Mouse (Mus musculus) midbrain, embryonic 16.5 days (tissue): ENCODE data around the gene Fbxl15. TPM values are rescaled to one million over a fixed set of nuclear protein-coding genes. Genes with fewer than 3 reads are reported as not detected.
A peak's percentile ranks its signal among the peaks of the same experiment; 100 is the strongest.

Source experiments
- ATAC-seq: fragments of 200-750 bp; cut with Nextera tagmentation; 2 replicates; pipeline ENCODE4 v1.8.0; 2017; ENCODE audit warnings: moderate TSS enrichment
- H3K27ac ChIP-seq: fragments of 300-500 bp; sonication (generic); 2 replicates; pipeline ENCODE4 v1.5.1; 2014; ENCODE audit warnings: mild to moderate bottlenecking, low read length, mixed read lengths
- H3K27me3 ChIP-seq: fragments of 300-500 bp; sonication (generic); 2 replicates; pipeline ENCODE4 v1.6.1; 2014; ENCODE audit warnings: low read depth, low read length, mixed read lengths; ENCODE audit not compliant: control insufficient read depth, insufficient read depth
- H3K36me3 ChIP-seq: fragments of 300-500 bp; sonication (generic); 2 replicates; pipeline ENCODE4 v1.6.1; 2014; ENCODE audit warnings: mild to moderate bottlenecking, low read length, moderate library complexity, mixed read lengths; ENCODE audit not compliant: control insufficient read depth, insufficient read depth
- H3K4me1 ChIP-seq: fragments of 300-500 bp; sonication (generic); 2 replicates; pipeline ENCODE4 v1.6.1; 2014; ENCODE audit warnings: mild to moderate bottlenecking, low read length, mixed read lengths; ENCODE audit not compliant: control insufficient read depth, insufficient read depth
- H3K4me2 ChIP-seq: fragments of 300-500 bp; sonication (generic); 2 replicates; pipeline ENCODE4 v1.6.1; 2014; ENCODE audit warnings: mild to moderate bottlenecking, low read length, mixed read lengths
- H3K4me3 ChIP-seq: fragments of 300-500 bp; sonication (generic); 2 replicates; pipeline ENCODE4 v1.5.1; 2014; ENCODE audit warnings: low read depth, mild to moderate bottlenecking, low read length, moderate library complexity, mixed read lengths
- H3K9ac ChIP-seq: fragments of 300-500 bp; sonication (generic); 2 replicates; pipeline ENCODE4 v1.6.1; 2014; ENCODE audit warnings: low read depth, low read length, mixed read lengths
- H3K9me3 ChIP-seq: fragments of 300-500 bp; sonication (generic); replicated peaks from 2 replicates; pipeline ENCODE4 v1.6.1; 2014; ENCODE audit warnings: mild to moderate bottlenecking, low read length, mixed read lengths; ENCODE audit not compliant: control insufficient read depth, poor library complexity, severe bottlenecking
- WGBS: fragments of 180-500 bp; shearing (Covaris S2); extraction: QIAGEN DNeasy Blood & Tissue Kit; methylation state at CpG from one replicate; pipeline ENCODE4 v1.1.7; 2014; 5-methylcytosine and 5-hydroxymethylcytosine counted together
- polyA plus RNA-seq: library from polyadenylated mRNA; unstranded; fragments of >200 nt; fragmentation: Nextera tagmentation; extraction: Ambion mirVana; gene quantifications from 2 replicates; pipeline ENCODE4 v1.2.1, GENCODE M21; 2015

Gene Fbxl15
- polyA plus RNA-seq: 49.5 and 51.3 TPM in 2 replicates

- Histone ChIP-seq H3K27ac (peak within 1 kb of the TSS; percentile 98), H3K4me3 (peak within 1 kb of the TSS; percentile 75), H3K4me1 (peaks cover 41% of the 10 kb centered on the region), H3K4me2 (peak within 1 kb of the TSS; percentile 98), H3K36me3 (peaks cover 15% of the 10 kb centered on the region), H3K9me3 (no peaks in the 10 kb centered on the region), H3K9ac (peak within 1 kb of the TSS; percentile 85), H3K27me3 (no peaks in the 10 kb centered on the region)
- under 1% methylated on average over 76 of the region's 81 CpGs for WGBS
- ATAC-seq: peak; percentile 81
Observed at GRCm38 (mm10) chr19:46328081-46329030, at the start of gene Fbxl15. Fbxl15 (plus strand) TSS chr19:46328184.

- ATAC-seq: no peak
- no peak overlapping the region for H3K4me3 ChIP-seq
- no peaks in the 10 kb centered on the region for H3K27me3 ChIP-seq
- WGBS: 97% methylated on average over 11 of the region's 11 CpGs
- H3K4me2 ChIP-seq: no peak overlapping the region
- H3K9ac ChIP-seq: no peak overlapping the region
- no peaks in the 10 kb centered on the region for H3K4me1 ChIP-seq
- peaks cover 60% of the 10 kb centered on the region for H3K36me3 ChIP-seq
- no peak overlapping the region for H3K27ac ChIP-seq
- no peaks in the 10 kb centered on the region for H3K9me3 ChIP-seq
Observed at GRCm38 (mm10) chr19:46282081-46282849, 45.7 kb upstream of the Fbxl15 start.

- H3K4me1 ChIP-seq: no peaks in the 10 kb centered on the region
- H3K9me3 ChIP-seq: no peaks in the 10 kb centered on the region
- 95% methylated on average over 4 of the region's 4 CpGs for WGBS
- H3K27me3 ChIP-seq: no peaks in the 10 kb centered on the region
- no peak for ATAC-seq
- H3K9ac ChIP-seq: no peak overlapping the region
- H3K4me2 ChIP-seq: no peak overlapping the region
- H3K27ac ChIP-seq: no peak overlapping the region
- H3K4me3 ChIP-seq: no peak overlapping the region
- H3K36me3 ChIP-seq: peaks cover 51% of the 10 kb centered on the region
Observed at GRCm38 (mm10) chr19:46284686-46285085, 43.3 kb upstream of the Fbxl15 start.

GRCm38 (mm10) chr19:46285631-46286030 is 42.4 kb upstream of the Fbxl15 start:
- Histone ChIP-seq H3K4me2 (no peak overlapping the region), H3K27ac (no peak overlapping the region), H3K4me3 (no peak overlapping the region), H3K9me3 (no peaks in the 10 kb centered on the region), H3K4me1 (no peaks in the 10 kb centered on the region), H3K9ac (no peak overlapping the region), H3K36me3 (peaks cover 44% of the 10 kb centered on the region), H3K27me3 (no peaks in the 10 kb centered on the region)
- 85% methylated on average over 7 of the region's 7 CpGs for WGBS
- no peak for ATAC-seq

GRCm38 (mm10) chr19:46286047-46286446 is 41.9 kb upstream of the Fbxl15 start:
- Histone ChIP-seq H3K36me3 (peaks cover 39% of the 10 kb centered on the region), H3K4me2 (no peak overlapping the region), H3K9me3 (no peaks in the 10 kb centered on the region), H3K9ac (no peak overlapping the region), H3K27ac (no peak overlapping the region), H3K4me3 (no peak overlapping the region), H3K4me1 (no peaks in the 10 kb centered on the region), H3K27me3 (no peaks in the 10 kb centered on the region)
- WGBS: 92% methylated on average over 6 of the region's 6 CpGs
- ATAC-seq: no peak

GRCm38 (mm10) chr19:46286926-46287325 is 41.1 kb upstream of the Fbxl15 start:
- H3K4me3 ChIP-seq: no peak overlapping the region
- H3K4me2 ChIP-seq: no peak overlapping the region
- no peaks in the 10 kb centered on the region for H3K9me3 ChIP-seq
- 94% methylated on average over 3 of the region's 3 CpGs for WGBS
- no peak for ATAC-seq
- H3K9ac ChIP-seq: no peak overlapping the region
- no peak overlapping the region for H3K27ac ChIP-seq
- H3K27me3 ChIP-seq: no peaks in the 10 kb centered on the region
- H3K36me3 ChIP-seq: peaks cover 35% of the 10 kb centered on the region
- no peaks in the 10 kb centered on the region for H3K4me1 ChIP-seq

- Histone ChIP-seq H3K27ac (no peak overlapping the region), H3K9ac (no peak overlapping the region), H3K4me2 (no peak overlapping the region), H3K27me3 (no peaks in the 10 kb centered on the region), H3K9me3 (no peaks in the 10 kb centered on the region), H3K4me1 (no peaks in the 10 kb centered on the region), H3K36me3 (peaks cover 30% of the 10 kb centered on the region), H3K4me3 (no peak overlapping the region)
- no peak for ATAC-seq
- WGBS: 78% methylated on average over 3 of the region's 3 CpGs
Observed at GRCm38 (mm10) chr19:46287566-46287965, 40.4 kb upstream of the Fbxl15 start.

GRCm38 (mm10) chr19:46290535-46291105 is 37.4 kb upstream of the Fbxl15 start:
- Histone ChIP-seq H3K4me2 (no peak overlapping the region), H3K4me1 (no peaks in the 10 kb centered on the region), H3K36me3 (peaks cover 11% of the 10 kb centered on the region), H3K27me3 (no peaks in the 10 kb centered on the region), H3K9ac (no peak overlapping the region), H3K27ac (no peak overlapping the region), H3K9me3 (no peaks in the 10 kb centered on the region), H3K4me3 (no peak overlapping the region)
- 71% methylated on average over 12 of the region's 12 CpGs for WGBS
- no peak for ATAC-seq
